In the genomic region with DNA sequence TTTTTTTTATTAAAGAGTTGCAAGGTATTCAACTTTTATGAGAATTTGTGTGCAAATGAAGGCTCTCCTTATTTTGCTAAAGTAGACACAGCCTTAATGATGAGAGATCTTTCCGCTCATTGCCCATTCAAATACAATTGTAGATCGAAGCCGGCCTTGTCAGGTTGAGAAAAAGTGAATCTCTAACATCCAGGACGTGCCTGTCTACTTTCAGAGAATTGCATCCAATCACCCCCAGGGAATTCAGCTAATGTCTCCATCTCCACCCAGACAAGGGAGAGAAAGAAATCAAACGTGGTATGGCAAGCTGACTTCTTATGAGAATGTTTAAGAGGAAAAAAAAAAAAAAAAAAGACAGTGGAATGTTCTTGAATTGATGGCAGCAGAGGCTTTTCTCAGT, we compare ENCODE assay signal across 18 mouse cellular contexts. TPM values are rescaled to one million over a fixed set of nuclear protein-coding genes. Genes with fewer than 3 reads are reported as not detected.
"Had no signal": no experiment of that assay in that cellular context is flagged by ENCODE, and none has a peak within 500 bp of the region (broad histone marks: within the 10 kb centered on the region; RNA-seq: fewer than 3 reads in every experiment).

No protein-coding gene starts in this region.

- ATAC-seq: liver, postnatal 0 days; midbrain, embryonic 16.5 days had no signal

- H3K9me3 ChIP-seq: limb, embryonic 12.5 days; liver, embryonic 13.5 days; lung, embryonic 15.5 days; midbrain, embryonic 12.5 days had no signal

- H3K9ac ChIP-seq: limb, embryonic 12.5 days; liver, embryonic 13.5 days; liver, postnatal 0 days; lung, embryonic 15.5 days; midbrain, embryonic 12.5 days had no signal

- H3K27ac ChIP-seq: kidney, postnatal 0 days; limb, embryonic 12.5 days; liver, embryonic 13.5 days; lung, embryonic 15.5 days; macrophage; midbrain, embryonic 12.5 days had no signal

- DNase-seq: kidney, adult 9 months; kidney, postnatal 36 days; layer of hippocampus, adult 9-11 months; layer of hippocampus, postnatal 36 days; liver; liver, embryonic 13.5 days; liver, postnatal 0 days; lung, postnatal 14 days; right cerebral cortex, postnatal 14 days; thymus, postnatal 36 days had no signal

- H3K4me2 ChIP-seq: limb, embryonic 12.5 days; liver, embryonic 13.5 days; lung, embryonic 15.5 days; midbrain, embryonic 12.5 days had no signal

- H3K4me3 ChIP-seq: limb, embryonic 12.5 days; liver, embryonic 13.5 days; lung, embryonic 15.5 days; megakaryocyte, embryonic 14.5 days; midbrain, embryonic 12.5 days had no signal

- H3K36me3 ChIP-seq: limb, embryonic 12.5 days; liver, embryonic 13.5 days; lung, embryonic 15.5 days; midbrain, embryonic 12.5 days had no signal

RNA-seq across cellular contexts. Expression of a gene that starts 3.7 kb away (rescaled TPM):
- polyA plus RNA-seq: limb, embryonic 12.5 days; liver, postnatal 0 days; lung, embryonic 15.5 days; macrophage; thymus, postnatal 0 days had no signal
